Mouse (Mus musculus) liver, embryonic 15.5 days (tissue): ENCODE data around the gene Megf8. TPM values are rescaled to one million over a fixed set of nuclear protein-coding genes. Genes with fewer than 3 reads are reported as not detected.
"Not testable (repeated sequence)": the region's sequence is repeated elsewhere in the genome, so short reads cannot be mapped to it uniquely, and the experiment has no call there.

ENCODE experiments used
- ATAC-seq: fragments of 200-750 bp; cut with Nextera tagmentation; 2 replicates; pipeline ENCODE4 v1.8.0; 2017; ENCODE audit warnings: moderate number of reproducible peaks, mild to moderate bottlenecking, moderate library complexity; ENCODE audit not compliant: insufficient read depth
- H3K27ac ChIP-seq: fragments of 300-500 bp; sonication (generic); replicated peaks from 2 replicates; pipeline ENCODE4 v1.5.1; 2015; ENCODE audit warnings: mild to moderate bottlenecking, inconsistent platforms
- H3K27me3 ChIP-seq: fragments of 300-500 bp; sonication (generic); 2 replicates; pipeline ENCODE4 v1.6.1; 2015; ENCODE audit warnings: mild to moderate bottlenecking, inconsistent platforms
- H3K36me3 ChIP-seq: fragments of 300-500 bp; sonication (generic); replicated peaks from 2 replicates; pipeline ENCODE4 v1.6.1; 2015; ENCODE audit warnings: moderate library complexity, mild to moderate bottlenecking, inconsistent platforms
- H3K4me1 ChIP-seq: fragments of 300-500 bp; sonication (generic); replicated peaks from 2 replicates; pipeline ENCODE4 v1.6.1; 2015; ENCODE audit warnings: inconsistent platforms
- H3K4me2 ChIP-seq: fragments of 300-500 bp; sonication (generic); 2 replicates; pipeline ENCODE4 v1.6.1; 2015; ENCODE audit warnings: moderate library complexity, mild to moderate bottlenecking, inconsistent platforms
- H3K4me3 ChIP-seq: fragments of 300-500 bp; sonication (generic); replicated peaks from 2 replicates; pipeline ENCODE4 v1.5.1; 2015; ENCODE audit warnings: mild to moderate bottlenecking, inconsistent platforms
- H3K9ac ChIP-seq: fragments of 300-500 bp; sonication (generic); 2 replicates; pipeline ENCODE4 v1.6.1; 2015; ENCODE audit warnings: moderate library complexity, mild to moderate bottlenecking, inconsistent platforms
- H3K9me3 ChIP-seq: fragments of 300-500 bp; sonication (generic); replicated peaks from 2 replicates; pipeline ENCODE4 v1.6.1; 2016; ENCODE audit warnings: inconsistent platforms
- WGBS: fragments of 180-500 bp; shearing (Covaris S2); methylation state at CpG from one replicate; pipeline ENCODE4 v1.1.7; 2015; ENCODE audit warnings: mixed read lengths; ENCODE audit not compliant: insufficient replicate concordance; 5-methylcytosine and 5-hydroxymethylcytosine counted together
- polyA plus RNA-seq: library from polyadenylated mRNA; unstranded; fragments of >200 nt; fragmentation: Nextera tagmentation; extraction: Ambion mirVana; gene quantifications from 2 replicates; pipeline ENCODE4 v1.2.1, GENCODE M21; 2015

Megf8 gene
- polyA plus RNA-seq, 1 experiment from 2014 or later: 0.79 TPM

DNA sequence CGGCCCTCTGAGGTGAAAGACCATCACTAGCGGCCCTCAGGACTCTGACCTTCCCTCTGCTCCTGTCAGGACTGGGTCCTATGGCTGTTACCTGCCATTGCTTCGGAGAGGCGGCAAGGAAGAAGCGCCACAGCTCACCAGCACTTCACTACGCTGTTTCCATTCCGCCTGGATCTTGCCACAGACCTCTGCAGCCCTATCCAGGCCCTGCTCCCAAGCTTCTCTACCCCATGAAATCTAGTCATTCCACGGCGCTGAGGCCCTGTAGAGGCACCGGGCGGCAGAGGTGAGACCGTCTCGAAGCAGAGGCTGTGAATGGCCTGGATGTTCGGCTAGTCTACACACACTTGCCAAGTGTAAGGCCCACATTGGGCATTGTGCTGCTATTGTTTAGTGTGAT, 79.7 kb downstream of the Megf8 start:
- Histone ChIP-seq H3K4me2 (0 out of 2 replicates have a peak overlapping the region, but pooled peaks have one; percentile 97), H3K9ac (no peak overlapping the region), H3K27ac (no peak overlapping the region), H3K27me3 (no peaks in the 10 kb centered on the region), H3K9me3 (no peaks in the 10 kb centered on the region), H3K36me3 (no peaks in the 10 kb centered on the region), H3K4me3 (no peak overlapping the region), H3K4me1 (peaks cover 42% of the 10 kb centered on the region)
- no peak for ATAC-seq
- 88% methylated on average over 14 of the region's 14 CpGs for WGBS

DNA sequence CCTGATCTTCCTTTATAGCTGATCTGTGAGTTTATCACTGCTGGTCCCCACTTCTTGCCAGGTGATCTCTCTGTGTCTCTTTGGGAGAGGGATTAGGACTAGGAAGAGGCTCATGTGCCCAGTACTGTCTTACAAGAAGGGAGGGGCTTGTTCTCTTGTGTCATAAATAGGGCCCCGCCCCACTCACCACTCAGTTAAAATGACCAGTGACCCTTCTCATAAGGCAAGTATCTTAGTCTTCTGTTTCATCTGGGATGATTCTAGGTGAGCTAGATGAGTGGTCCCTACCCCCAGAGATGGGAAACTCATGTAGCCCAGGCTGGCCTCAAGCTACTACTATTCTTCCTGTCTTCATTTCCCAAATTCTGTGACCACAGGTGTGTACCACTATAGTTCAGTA, 81.6 kb downstream of the Megf8 start, which contains the start of gene Lipe:
Gene Lipe (minus strand): TSS at position 101 of the 400 bp plus-strand sequence.
- ATAC-seq: no peak
- H3K4me2 ChIP-seq: no peak within 1 kb of the TSS
- H3K9me3 ChIP-seq: no peaks in the 10 kb centered on the region
- no peak within 1 kb of the TSS for H3K9ac ChIP-seq
- no peaks in the 10 kb centered on the region for H3K36me3 ChIP-seq
- peaks cover 50% of the 10 kb centered on the region for H3K4me1 ChIP-seq
- no peak within 1 kb of the TSS for H3K27ac ChIP-seq
- H3K4me3 ChIP-seq: no peak within 1 kb of the TSS
- H3K27me3 ChIP-seq: no peaks in the 10 kb centered on the region
- WGBS: 74% methylated on average over 1 of the region's 1 CpGs

DNA sequence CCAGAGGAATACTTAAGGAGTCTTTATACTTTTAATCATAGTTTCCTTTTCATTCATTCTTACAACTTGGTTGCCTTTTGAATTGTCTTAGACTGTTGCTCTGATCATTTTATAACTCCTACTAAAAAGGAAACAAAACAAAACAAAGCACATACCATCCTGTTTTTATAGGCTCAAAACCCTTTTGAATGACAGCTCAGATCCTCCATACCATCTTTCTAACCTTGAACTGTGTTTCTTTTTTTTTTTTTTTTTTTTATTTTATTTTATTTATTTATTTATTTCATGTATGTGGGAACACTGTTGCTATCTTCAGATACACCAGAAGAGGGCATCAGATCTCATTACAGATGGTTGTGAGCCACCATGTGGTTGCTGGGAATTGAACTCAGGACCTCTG, 82.1 kb downstream of the Megf8 start:
- H3K27ac ChIP-seq, H3K9ac ChIP-seq, ATAC-seq, H3K27me3 ChIP-seq, H3K4me2 ChIP-seq, H3K4me3 ChIP-seq, H3K9me3 ChIP-seq, H3K36me3 ChIP-seq: not testable (repeated sequence)
- H3K4me1 ChIP-seq: peaks cover 45% of the 10 kb centered on the region

DNA sequence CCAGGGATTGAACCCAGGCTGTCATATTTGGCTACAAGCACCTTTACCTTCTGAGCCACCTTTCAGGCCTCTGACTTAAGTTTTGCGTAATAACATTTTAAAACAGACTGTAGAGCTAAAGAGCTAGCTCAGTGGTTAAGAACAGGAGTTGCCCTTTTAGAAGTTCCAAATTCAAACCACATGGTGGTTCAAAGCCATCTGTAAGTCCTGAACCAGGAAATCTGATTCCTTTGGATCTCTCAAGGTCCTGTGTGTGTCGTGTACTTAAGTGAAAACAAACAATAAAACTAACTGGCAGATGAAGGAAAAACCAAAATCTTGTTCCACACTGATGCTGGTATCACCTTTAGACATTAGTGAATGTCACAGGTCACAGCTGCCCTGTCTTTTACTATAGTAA, 84.6 kb downstream of the Megf8 start:
- no peak overlapping the region for H3K27ac ChIP-seq
- no peak overlapping the region for H3K9ac ChIP-seq
- H3K4me3 ChIP-seq: no peak overlapping the region
- 62% methylated on average over 2 of the region's 2 CpGs for WGBS
- H3K27me3 ChIP-seq: no peaks in the 10 kb centered on the region
- no peaks in the 10 kb centered on the region for H3K9me3 ChIP-seq
- no peak overlapping the region for H3K4me2 ChIP-seq
- H3K4me1 ChIP-seq: peaks cover 20% of the 10 kb centered on the region
- no peaks in the 10 kb centered on the region for H3K36me3 ChIP-seq
- no peak for ATAC-seq

DNA sequence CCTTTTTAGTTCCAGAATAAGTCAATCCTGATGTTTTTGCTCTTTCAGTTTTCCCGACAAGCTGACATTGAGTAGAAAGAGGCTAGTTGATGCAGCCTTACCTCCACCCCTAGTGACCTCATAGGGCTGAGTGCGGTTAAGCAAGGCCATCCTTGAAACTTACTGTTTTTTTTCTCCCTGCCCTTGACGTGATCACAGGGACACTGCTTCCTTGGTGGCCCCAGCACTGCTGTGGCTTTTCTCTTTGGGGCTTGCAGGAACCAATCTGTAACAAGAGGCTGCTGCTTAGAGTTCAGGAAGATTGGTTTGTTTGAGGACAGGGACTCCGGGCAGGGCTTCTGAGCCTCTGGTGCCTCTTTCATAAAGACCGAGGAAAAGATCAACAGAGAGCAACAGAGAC, 85.0 kb downstream of the Megf8 start:
- H3K9ac ChIP-seq: no peak overlapping the region
- ATAC-seq: no peak

DNA sequence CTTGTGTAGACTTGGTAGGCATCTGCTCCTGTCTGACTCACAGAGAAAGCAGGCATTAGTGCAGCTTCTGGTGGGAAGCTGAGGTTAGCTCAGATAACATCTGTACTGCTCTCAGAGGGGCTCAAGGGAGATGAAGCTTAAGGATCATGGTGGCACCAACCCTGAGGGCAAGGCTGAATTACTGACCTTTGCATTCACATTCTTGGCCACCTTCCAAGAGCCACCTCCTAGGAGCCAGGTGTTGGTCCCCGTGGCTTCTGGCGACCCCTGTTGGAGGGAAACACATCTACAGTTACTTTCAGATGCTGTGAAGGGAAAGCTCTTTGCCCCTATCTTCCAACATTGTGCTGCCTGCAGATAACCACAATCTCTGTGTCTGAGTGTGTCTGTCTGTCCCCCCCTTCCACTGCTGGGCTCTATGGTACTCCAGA, 85.7 kb downstream of the Megf8 start:
- H3K9ac ChIP-seq: no peak overlapping the region
- H3K4me3 ChIP-seq: no peak overlapping the region
- 0% methylated on average over 2 of the region's 2 CpGs for WGBS
- H3K36me3 ChIP-seq: no peaks in the 10 kb centered on the region
- H3K27ac ChIP-seq: no peak overlapping the region
- ATAC-seq: peak; percentile 65
- H3K4me1 ChIP-seq: peaks cover 18% of the 10 kb centered on the region
- no peak overlapping the region for H3K4me2 ChIP-seq
- H3K27me3 ChIP-seq: no peaks in the 10 kb centered on the region
- H3K9me3 ChIP-seq: no peaks in the 10 kb centered on the region

More for the DNA sequence above, 85.0 kb downstream of the Megf8 start:
- Histone ChIP-seq H3K36me3 (no peaks in the 10 kb centered on the region), H3K27ac (no peak overlapping the region), H3K27me3 (no peaks in the 10 kb centered on the region), H3K4me2 (no peak overlapping the region), H3K4me1 (peaks cover 18% of the 10 kb centered on the region), H3K9me3 (no peaks in the 10 kb centered on the region), H3K4me3 (no peak overlapping the region)
- WGBS: 59% methylated on average over 5 of the region's 5 CpGs

DNA sequence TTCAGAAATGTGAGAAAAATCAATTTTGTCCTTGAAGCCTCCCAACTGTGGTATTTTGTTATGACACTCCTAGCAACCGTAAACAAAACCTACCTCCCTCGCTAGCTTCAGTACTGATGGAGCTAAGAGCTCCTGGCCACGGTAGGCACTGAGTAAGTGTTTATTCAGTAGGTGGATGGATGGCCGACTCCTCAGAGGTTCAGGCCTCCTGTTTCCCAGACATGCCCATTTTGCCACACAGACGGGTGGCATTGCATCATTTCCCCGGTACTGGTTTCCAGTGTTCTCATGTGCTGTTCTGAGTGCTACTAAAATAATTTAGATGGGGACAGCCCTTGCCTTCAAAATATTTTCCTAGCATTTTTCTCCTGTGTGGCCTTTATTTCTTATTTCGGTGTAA, 89.5 kb downstream of the Megf8 start:
- no peak overlapping the region for H3K27ac ChIP-seq
- no peaks in the 10 kb centered on the region for H3K27me3 ChIP-seq
- H3K4me2 ChIP-seq: no peak overlapping the region
- ATAC-seq: no peak
- H3K4me3 ChIP-seq: no peak overlapping the region
- no peak overlapping the region for H3K9ac ChIP-seq
- H3K4me1 ChIP-seq: peaks cover 18% of the 10 kb centered on the region
- no peaks in the 10 kb centered on the region for H3K9me3 ChIP-seq
- no peaks in the 10 kb centered on the region for H3K36me3 ChIP-seq
- 70% methylated on average over 7 of the region's 7 CpGs for WGBS

DNA sequence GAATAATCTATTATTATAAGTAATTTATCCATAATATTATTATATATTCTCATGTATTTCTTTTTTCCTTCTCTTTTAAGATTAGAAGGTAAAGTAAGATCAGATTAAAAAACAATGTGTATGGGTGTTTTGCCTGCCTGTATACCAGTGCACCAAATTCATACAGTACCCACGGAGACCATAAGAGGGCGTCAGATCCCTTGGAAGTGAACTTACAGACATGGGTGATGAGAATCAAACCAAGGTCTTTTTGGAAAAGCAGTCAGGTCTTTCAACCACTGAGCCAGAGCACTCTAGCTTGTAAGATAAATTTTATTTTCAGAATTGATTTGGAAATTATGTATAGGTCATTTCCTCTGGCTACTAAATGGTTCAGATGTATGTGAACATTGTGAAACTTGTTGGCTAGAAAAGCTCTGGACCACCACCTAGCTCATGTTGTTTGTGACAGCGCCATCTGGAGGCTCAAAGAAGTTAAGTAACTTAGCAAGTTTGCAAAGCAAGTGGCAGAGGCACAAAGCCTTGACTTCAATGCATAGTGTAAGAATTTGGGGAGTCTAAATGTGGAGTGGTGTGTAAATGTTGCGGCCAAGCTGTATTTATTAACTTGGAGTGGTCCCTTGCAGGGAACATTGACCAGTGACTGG, 92.3 kb downstream of the Megf8 start:
- H3K27me3 ChIP-seq: no peaks in the 10 kb centered on the region
- WGBS: 41% methylated on average over 4 of the region's 4 CpGs

DNA sequence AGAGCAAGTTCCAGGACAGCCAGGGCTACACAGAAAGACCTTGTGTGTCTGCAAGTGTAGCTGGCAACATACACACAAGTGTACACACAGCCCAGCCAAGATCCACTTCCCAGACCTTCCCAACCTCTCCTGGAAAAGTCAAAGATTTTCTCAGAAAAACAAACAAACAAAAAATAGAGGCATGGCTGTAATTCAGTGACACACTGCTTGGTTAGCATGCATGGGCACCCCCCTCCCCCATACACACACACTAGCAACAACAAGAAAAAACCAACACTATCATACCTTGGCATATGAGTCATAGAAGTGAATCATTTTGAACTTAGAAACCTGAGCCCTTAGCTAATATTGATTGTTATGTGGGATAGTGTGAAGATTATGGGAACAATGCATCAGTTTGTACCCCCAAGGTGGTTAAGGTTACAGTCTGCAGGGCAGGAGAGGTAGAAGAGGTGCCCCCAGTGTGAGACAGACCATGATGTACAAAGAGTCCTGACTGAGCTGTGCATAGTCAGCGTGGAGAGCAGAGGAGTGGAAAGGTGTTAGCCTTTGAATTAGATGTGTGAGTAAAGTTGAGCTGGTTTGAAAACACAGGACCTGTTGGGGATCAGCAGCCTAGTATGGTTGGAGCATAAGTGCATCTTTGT, 94.1 kb downstream of the Megf8 start:
- ATAC-seq: no peak
- Histone ChIP-seq H3K4me1 (0 out of 2 replicates have a peak, but pooled peaks cover 4% of the 10 kb centered on the region), H3K9me3 (no peaks in the 10 kb centered on the region), H3K4me3 (no peak overlapping the region), H3K27ac (no peak overlapping the region), H3K9ac (no peak overlapping the region), H3K27me3 (no peaks in the 10 kb centered on the region), H3K4me2 (no peak overlapping the region), H3K36me3 (no peaks in the 10 kb centered on the region)
- WGBS: 54% methylated on average over 1 of the region's 1 CpGs

More for the DNA sequence above, 92.3 kb downstream of the Megf8 start:
- H3K9ac ChIP-seq: no peak overlapping the region
- ATAC-seq: no peak
- H3K27ac ChIP-seq: no peak overlapping the region
- no peak overlapping the region for H3K4me2 ChIP-seq
- no peaks in the 10 kb centered on the region for H3K9me3 ChIP-seq
- no peaks in the 10 kb centered on the region for H3K4me1 ChIP-seq
- H3K36me3 ChIP-seq: no peaks in the 10 kb centered on the region
- H3K4me3 ChIP-seq: no peak overlapping the region

DNA sequence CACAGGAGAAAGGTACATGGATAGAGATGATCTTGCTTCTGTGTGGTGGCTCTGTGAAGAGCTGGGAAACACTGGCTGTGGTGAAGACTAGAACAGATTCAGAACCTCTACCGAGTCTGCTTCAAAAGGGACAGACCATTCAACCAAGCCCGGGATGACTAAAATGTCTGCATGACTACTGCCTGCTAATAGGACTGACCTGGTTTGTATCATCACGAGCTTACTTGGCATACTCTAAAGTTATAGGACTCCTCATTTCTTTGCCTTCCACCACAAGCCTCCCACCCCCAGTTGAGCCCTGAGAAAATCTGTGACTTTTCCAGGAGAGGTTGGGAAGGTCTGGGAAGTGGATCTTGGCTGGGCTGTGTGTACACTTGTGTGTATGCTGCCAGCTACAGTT, 94.9 kb downstream of the Megf8 start:
- no peaks in the 10 kb centered on the region for H3K9me3 ChIP-seq
- H3K4me1 ChIP-seq: 0 out of 2 replicates have a peak, but pooled peaks cover 4% of the 10 kb centered on the region
- no peak overlapping the region for H3K9ac ChIP-seq
- H3K4me2 ChIP-seq: no peak overlapping the region
- no peak overlapping the region for H3K27ac ChIP-seq
- H3K4me3 ChIP-seq: no peak overlapping the region
- H3K27me3 ChIP-seq: no peaks in the 10 kb centered on the region
- no peak for ATAC-seq
- 54% methylated on average over 3 of the region's 3 CpGs for WGBS
- no peaks in the 10 kb centered on the region for H3K36me3 ChIP-seq

DNA sequence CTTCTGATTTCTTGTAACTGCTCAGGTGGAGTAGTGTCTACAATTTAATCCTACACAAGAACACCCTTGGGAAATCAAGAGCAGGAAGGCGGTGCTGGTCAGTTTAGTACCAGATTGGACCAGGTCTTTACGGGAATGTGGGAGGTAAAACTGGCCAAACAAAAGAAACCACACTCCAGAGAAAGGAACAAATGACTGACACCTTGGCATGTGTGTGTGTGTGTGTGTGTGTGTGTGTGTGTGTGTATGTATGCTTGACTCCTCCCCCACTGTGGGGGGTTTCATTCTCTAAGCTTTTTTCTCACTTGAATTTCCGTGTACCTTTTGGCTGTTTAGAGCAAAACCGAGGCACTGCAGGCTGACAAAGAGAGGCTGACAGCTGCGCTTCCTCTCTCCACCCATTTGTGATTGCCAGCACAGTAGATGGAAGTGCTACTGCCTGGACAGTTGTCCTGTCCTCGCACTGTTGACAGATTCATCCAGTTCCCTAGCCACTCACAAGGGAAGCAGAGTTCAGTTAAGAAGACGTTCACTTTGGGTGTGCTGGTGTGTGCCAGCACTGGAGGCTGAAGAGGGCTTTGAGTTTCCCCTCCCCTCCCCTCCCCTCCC, 96.0 kb downstream of the Megf8 start, which contains the start of gene Cxcl17:
Gene Cxcl17 (minus strand): TSS at position 54 of the 609 bp plus-strand sequence.
- no peak within 1 kb of the TSS for H3K9ac ChIP-seq
- H3K4me1 ChIP-seq: 0 out of 2 replicates have a peak, but pooled peaks cover 4% of the 10 kb centered on the region
- no peaks in the 10 kb centered on the region for H3K9me3 ChIP-seq
- no peaks in the 10 kb centered on the region for H3K27me3 ChIP-seq
- no peak within 1 kb of the TSS for H3K27ac ChIP-seq
- no peak within 1 kb of the TSS for H3K4me3 ChIP-seq
- no peaks in the 10 kb centered on the region for H3K36me3 ChIP-seq
- H3K4me2 ChIP-seq: no peak within 1 kb of the TSS
- ATAC-seq: no peak
- WGBS: 42% methylated on average over 7 of the region's 7 CpGs
